In genomic region chr4:44166702-44167396, GRCm38 (mm10) we compare ENCODE assay signal across 7 mouse cellular contexts.
A peak's percentile ranks its signal among the peaks of the same experiment; 100 is the strongest.
DNase-seq lines count a peak whose midpoint lies in the region; ATAC-seq and TF ChIP-seq lines count a peak whose summit lies in the region.

No protein-coding gene starts in this region.

- no peaks in the 10 kb centered on the region for H3K36me3 ChIP-seq in lung, postnatal 0 days (ENCODE audit: insufficient read depth, low read length)
- H3K36me3 ChIP-seq in limb, embryonic 12.5 days, result no peaks in the 10 kb centered on the region
- H3K36me3 ChIP-seq in splenic B cell, adult 2 months (ENCODE audit: control insufficient read depth, insufficient read depth, low read length, poor library complexity, severe bottlenecking), result no peaks in the 10 kb centered on the region

- no peak for TF ChIP-seq CTCF in lung, postnatal 0 days (IDR thresholded peaks at IDR 0.05)
- TF ChIP-seq CTCF in embryonic fibroblast, embryonic 13.5 days (IDR thresholded peaks at IDR 0.05; ENCODE audit: borderline replicate concordance, insufficient read depth, low read length), result no peak

- H3K9ac ChIP-seq in lung, postnatal 0 days (replicated peaks; ENCODE audit: low read depth), result peak overlapping the region; percentile 71
- peak overlapping the region; percentile 90 for H3K9ac ChIP-seq in limb, embryonic 12.5 days (replicated peaks)

- peaks cover 8% of the 10 kb centered on the region for H3K4me1 ChIP-seq in lung, postnatal 0 days (ENCODE audit: insufficient read depth, low read depth, low read length)
- H3K4me1 ChIP-seq in embryonic fibroblast, embryonic 13.5 days (ENCODE audit: control insufficient read depth, insufficient read depth, low read length), result peaks cover 8% of the 10 kb centered on the region
- peaks cover 50% of the 10 kb centered on the region for H3K4me1 ChIP-seq in limb, embryonic 12.5 days (replicated peaks)

- peak overlapping the region; percentile 79 for H3K4me2 ChIP-seq in lung, postnatal 0 days (replicated peaks; ENCODE audit: low read depth, low read length)
- H3K4me2 ChIP-seq in limb, embryonic 12.5 days, result peak overlapping the region; percentile 72

- no peaks in the 10 kb centered on the region for H3K27me3 ChIP-seq in lung, postnatal 0 days (replicated peaks; ENCODE audit: insufficient read depth, low read length)
- no peaks in the 10 kb centered on the region for H3K27me3 ChIP-seq in limb, embryonic 12.5 days
- H3K27me3 ChIP-seq in splenic B cell, adult 2 months (ENCODE audit: control insufficient read depth, insufficient read depth, low read length, poor library complexity, severe bottlenecking), result no peaks in the 10 kb centered on the region

- no peaks in the 10 kb centered on the region for H3K9me3 ChIP-seq in lung, postnatal 0 days (ENCODE audit: low read length)
- no peaks in the 10 kb centered on the region for H3K9me3 ChIP-seq in limb, embryonic 12.5 days

- no peak for ATAC-seq in lung, postnatal 0 days
- ATAC-seq in limb, embryonic 12.5 days (ENCODE audit: insufficient number of reproducible peaks, insufficient read depth, low FRiP score, low TSS enrichment, low read depth), result no peak
- ATAC-seq in inflammation-experienced regulatory T-cells, adult 6 months, result no peak

- TF ChIP-seq POLR2A in embryonic fibroblast, embryonic 13.5 days (IDR thresholded peaks at IDR 0.05; ENCODE audit: low read depth, low read length), result no peak

- peak overlapping the region; percentile 79 for H3K4me3 ChIP-seq in lung, postnatal 0 days (ENCODE audit: low read depth, low read length)
- peak overlapping the region; percentile 98 for H3K4me3 ChIP-seq in embryonic fibroblast, embryonic 13.5 days (ENCODE audit: insufficient read depth, low read length)
- H3K4me3 ChIP-seq in limb, embryonic 12.5 days (replicated peaks), result peak overlapping the region; percentile 70

- H3K27ac ChIP-seq in lung, postnatal 0 days (ENCODE audit: low read length), result peak overlapping the region; percentile 97
- peak overlapping the region; percentile 95 for H3K27ac ChIP-seq in embryonic fibroblast, embryonic 13.5 days (ENCODE audit: insufficient read depth, low read length)
- H3K27ac ChIP-seq in limb, embryonic 12.5 days, result peak overlapping the region; percentile 99

- 1% methylated on average over 20 of the region's 20 CpGs for WGBS in lung, postnatal 0 days
- WGBS in limb, embryonic 12.5 days, result 5% methylated on average over 20 of the region's 20 CpGs

- peak; percentile 40 for DNase-seq in lung, postnatal 0 days (ENCODE audit: low spot score)
- DNase-seq in lung, postnatal 14 days, result no peak
- DNase-seq in splenic B cell, adult 2 months (ENCODE audit: low read depth, low spot score), result peak; percentile 16
- DNase-seq in embryo, embryonic 11 days, result no peak

- no peak for TF ChIP-seq EP300 in lung, postnatal 0 days (IDR thresholded peaks at IDR 0.05)

Comparison
In these comparisons a context has a peak if more than half of its experiments do, and no peak if none do; other contexts are left out.
1. DNase-seq: peak in lung, postnatal 0 days (single experiment) and splenic B cell, adult 2 months (single experiment); none in lung, postnatal 14 days (single experiment) and embryo, embryonic 11 days (single experiment).
2. Peak in every context shown above with its lines, with median percentiles within 50 percentile points of each other: H3K27ac ChIP-seq and H3K4me3 ChIP-seq.